Mouse (Mus musculus): ENCODE measurements at regions not wholly inside any gene's neighbourhood (a gene's known extent, or its start where the extent isn't known, plus 50 kb on each side); places are given as distances from the start of the nearest gene placed in this dataset.

DNA sequence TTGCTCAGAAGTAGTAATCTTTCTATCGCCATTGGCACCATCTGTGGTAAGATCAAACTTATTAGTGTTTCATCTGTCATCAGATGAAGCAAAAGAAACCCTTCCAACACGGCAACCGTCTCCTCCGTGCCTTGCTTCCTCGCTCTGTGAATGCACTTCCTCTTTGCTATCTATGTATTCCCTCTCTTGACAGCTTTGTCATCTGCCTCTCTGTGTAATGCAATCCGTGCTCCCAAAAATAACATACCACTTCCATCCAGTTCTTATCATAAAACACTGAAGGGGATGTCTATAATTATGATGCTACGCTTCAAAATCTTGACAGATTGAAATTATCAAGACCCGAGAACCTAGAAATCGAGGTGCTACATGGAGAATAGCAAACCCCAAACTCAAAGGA lies 123.2 kb downstream of the Cartpt start:
- TF ChIP-seq CTCF (IDR thresholded peaks at IDR 0.05; ENCODE audit: borderline replicate concordance, extremely low read depth, insufficient read depth, insufficient read length) = no peak
- no peak for TF ChIP-seq POLR2A (IDR thresholded peaks at IDR 0.05; ENCODE audit: borderline replicate concordance, extremely low read depth, insufficient read depth, insufficient read length, poor library complexity, severe bottlenecking)

Data from brain, embryonic 14.5 days (tissue).